Mouse (Mus musculus): ENCODE measurements around the gene Wdr45b. TPM values are rescaled to one million over a fixed set of nuclear protein-coding genes. Genes with fewer than 3 reads are reported as not detected.
"Not testable (repeated sequence)": the region's sequence is repeated elsewhere in the genome, so short reads cannot be mapped to it uniquely, and the experiment has no call there.

The Wdr45b gene
- total RNA-seq (2021) (10 to 100 TPM; 61.8 to 69.2 TPM), polyA plus RNA-seq (2012; rRNA removed) (35.3 and 41.0 TPM in 2 replicates)
- long read RNA-seq, transcript Wdr45b-201 (10 exons, 2,321 nt): major isoform, 76 of 84 reads
- long read RNA-seq, partial matches to known transcripts: 0 of 84 reads
- long read RNA-seq, other reads (novel, unspliced or antisense): 8 of 84 reads

DNA sequence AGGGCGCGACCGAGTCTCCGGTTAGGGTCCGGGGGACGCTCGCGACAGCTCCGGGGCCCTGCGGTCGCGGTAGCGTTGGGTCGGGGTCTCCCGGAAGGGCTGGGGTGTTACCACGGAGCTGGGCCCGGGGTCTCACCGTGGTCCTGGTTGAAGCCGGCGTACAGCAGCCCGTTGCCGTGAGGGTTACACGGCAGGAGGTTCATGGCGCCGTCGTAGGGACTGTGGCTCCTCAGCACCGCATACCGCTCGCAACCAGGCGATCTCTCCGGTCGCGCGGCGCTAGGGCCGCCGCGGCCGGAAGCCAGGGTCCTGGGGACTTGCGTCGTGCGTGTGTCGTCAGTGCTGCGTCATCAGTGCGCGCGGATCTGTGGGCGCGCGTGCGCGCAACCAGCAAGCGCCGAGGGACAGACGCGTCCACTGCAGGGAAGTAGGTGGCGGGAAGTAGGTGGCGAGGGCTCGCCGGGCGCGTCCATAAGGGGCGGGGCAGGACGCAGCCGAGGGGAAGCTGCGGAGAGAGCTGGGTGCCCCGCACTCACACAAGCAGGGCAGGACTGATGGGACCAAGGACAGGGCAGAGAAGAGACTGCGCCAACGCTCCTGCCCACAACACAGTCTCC, at the start of gene Wdr45b:
TSS of gene Wdr45b (minus strand) at position 355 of the 617 bp plus-strand sequence.
- DNase-seq: peak; percentile 98

DNA sequence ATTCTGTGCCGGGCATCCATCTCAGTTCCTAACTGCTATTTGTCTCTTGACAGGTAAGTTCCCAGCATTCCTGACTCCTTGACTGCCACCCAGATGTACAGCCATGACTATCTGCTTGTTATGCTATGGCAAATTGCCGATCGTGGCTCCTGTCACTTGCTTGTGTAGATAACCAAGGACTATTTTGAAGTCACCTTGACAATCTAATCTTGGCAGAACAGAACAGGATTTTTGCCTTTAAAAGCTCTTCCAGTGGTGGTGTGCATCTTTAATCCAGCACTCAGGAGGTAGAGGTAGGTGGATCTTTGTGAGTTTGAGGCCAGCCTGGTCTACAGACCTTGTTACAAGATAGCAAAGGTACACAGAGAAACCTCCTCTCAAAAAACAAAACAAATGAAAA, 38.2 kb upstream of the Wdr45b start:
- DNase-seq: no peak

DNA sequence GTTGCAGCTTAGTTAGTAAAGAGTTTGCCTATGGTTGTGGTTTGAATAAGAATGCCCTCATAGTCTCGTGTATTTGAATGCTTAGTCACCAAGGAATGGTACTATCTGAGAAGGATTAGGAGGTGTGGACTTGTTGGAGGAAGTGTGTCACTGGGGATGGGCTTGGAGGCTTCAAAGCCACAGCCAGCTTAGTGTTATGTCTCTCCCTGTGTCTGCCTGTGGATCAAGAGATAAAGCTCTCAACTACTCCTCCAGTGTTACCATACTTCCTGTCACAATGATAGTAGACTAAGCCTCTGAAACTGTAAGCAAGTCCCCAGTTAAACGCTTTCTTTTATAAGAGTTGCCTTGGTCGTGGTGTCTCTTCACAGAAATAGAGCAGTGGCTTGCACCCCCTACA, 36.5 kb upstream of the Wdr45b start:
- no peak for DNase-seq

DNA sequence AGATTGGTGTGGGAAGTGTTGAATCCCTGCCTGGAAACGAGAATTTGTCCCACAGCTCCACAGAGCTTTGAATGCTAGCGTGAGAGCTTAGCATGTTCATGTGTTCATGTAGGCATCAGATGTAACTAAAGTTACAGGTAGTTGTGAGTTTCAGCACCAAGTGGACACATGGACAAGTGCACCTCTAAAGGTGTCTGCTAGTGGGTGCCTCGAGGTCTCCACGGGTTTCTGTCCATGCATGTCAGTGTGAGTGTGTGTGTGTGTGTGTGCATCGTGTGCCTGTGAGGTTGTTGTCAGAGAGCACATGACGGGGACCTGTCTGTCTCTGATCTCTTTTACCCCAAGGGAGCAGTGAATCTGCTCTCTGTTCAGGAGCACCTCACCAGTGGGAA, 34.3 kb upstream of the Wdr45b start:
- DNase-seq: no peak

DNA sequence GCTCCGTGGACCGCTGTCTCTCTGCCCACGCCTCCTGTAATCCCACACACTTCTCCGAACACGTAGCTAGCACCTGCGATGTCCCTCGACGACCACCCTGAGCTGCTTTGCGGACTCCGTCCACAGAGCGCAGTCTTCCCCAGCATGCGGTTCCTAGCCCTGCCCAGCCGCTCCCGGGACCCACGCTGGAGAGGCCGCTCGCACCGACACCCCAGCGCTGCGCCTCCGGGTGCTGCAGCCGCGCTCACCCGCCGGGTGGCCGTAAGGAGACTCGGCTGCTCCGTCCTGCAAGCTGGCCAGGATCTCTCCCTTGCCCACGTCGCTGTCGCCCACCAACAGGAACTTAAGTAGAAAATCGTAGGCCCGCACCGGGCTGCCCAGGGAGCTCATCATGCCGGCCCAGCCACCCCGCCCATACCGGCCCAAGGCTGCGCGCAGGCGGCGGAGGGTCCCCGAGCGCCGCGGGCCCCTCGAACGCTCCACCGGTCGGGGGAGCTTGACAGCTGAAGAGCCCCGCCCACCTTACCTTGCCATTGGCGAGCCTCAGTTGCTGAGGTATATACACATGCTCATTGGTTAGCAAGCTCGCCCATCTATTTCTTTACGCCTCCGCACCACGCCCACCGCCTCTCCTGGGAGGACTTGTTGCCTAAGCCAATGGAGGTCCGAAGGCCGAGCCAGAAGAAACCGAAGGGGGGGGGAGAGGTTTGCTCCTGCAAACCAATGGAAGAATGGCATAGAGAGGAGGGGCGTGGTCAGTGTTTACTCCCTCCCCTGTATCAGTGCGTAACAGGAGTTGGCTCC, 33.7 kb upstream of the Wdr45b start, which contains the start of gene Rab40b:
TSS of gene Rab40b (minus strand) at position 502 of the 804 bp plus-strand sequence.
- DNase-seq: peak; percentile 96

DNA sequence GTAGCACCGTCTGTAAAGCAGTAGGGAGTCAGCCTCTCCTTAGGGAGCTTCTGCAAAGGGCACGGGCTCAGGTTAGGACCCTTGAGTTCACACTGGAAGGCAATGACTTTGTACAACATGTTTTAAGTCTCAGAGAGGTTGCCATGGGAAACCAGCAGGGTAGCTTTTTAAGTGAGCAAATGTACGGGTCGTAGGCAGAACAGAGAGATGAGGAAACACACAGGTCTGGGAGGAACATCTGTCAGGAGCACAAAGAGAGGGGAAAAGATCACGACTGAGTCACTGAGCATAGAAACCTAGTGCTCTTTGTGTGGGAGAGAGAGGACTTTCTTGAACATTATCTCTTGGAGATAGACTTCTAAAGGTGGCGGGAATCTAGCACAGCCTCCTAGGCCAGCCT, 26.0 kb upstream of the Wdr45b start:
- no peak for DNase-seq

DNA sequence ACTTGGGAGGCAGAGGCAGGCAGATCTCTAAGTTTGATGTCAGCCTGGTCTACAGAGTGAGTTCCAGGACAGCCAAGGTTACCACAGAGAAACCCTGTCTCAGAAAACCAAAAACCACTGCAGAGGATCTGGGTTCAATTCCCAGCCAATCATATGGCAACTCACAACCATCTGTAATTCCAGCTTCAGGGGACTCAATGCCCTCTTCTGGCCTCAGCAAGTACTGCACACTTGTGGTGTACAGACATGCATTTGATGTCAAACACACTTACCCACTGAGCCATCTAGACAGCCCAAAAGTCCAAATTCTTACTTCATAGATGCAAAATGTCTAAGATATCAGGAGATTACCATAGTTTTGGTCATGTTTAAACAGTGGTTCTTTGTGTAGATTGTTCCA, 24.4 kb upstream of the Wdr45b start:
- DNase-seq: no peak

DNA sequence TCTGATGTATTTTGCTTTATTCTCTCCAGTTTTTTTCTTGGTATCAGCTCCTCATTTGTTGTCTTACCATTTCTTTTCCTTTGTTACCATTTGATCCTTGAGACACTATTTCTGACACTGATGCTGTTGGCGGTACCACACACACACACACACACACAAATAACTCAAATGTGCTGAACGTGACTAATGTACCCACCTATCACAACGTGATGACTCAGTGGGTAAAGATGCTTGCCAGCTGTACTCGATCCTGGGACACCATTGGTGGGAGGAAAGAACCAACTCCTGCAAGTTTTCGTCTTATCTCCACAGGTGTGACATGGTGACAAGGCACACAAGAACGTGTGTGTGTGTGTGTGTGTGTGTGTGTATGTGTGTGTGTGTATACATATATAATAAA, 19.1 kb upstream of the Wdr45b start:
- DNase-seq: no peak

DNA sequence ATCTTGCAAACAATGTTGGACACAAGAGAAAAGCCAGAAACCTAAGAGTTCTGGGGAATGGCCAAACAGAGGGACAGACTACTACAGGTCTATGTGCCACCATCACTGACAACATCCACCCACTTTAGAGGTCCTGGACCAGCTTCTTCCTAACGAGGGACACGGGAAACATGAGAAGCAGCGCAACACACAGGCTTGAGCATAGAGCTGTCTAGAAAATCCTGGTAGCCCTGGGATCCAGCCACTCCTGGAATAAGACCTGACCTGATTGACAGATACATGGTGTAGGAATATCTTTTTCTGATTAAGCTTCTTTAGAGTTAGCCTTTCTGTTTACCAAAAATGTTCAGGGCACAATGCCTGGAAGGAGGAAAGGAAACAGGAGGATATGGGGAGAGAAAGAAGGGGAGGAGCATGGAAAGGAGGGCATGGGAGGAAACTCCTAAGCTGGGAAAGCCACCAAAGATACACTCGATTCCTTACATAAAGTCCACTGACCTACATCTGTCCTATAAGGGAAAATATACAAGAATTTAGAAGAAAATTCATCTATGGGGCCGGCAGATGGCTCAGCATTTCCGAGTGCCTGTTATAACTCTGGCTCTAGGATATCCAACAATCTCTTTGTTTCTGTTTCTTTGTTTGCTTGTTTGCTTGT, 16.2 kb upstream of the Wdr45b start:
- DNase-seq: no peak

DNA sequence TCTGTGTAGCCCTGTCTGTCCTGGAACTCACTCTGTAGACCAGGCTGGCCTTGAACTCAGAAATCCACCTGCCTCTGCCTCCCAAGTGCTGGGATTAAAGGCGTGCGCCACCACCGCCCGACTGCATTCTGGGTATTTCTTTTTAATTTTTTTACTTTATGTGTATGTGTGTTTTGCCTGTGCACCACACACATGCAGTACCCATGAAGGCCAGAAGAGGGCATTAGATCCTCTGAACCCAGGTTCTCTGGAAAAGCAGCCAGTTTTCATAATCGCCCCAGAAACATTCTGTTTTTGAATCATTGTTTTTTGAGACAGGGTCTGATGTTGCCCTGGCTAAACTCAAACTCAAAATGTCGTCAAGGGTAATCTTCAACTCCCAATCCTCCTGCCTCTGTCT, 15.4 kb upstream of the Wdr45b start:
- peak; percentile 21 for DNase-seq

DNA sequence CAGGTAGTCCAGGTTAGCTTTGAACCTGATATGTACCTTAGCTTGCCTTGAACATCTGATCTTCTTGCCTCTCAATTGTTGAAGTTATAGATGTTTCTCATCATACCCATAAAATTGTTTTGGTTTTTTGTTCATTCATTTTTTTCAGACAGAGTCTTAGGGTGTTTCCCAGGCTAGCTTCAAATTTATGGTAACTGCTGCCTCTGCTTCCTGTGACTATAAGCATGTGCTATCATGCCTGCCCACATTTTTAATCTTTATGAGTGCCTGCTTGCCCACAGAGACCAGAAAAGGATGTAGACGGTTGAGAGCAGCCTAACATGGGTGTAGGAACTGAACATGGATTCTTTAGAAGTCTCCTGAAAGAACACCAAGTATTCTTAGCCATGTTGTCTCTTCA, 14.5 kb upstream of the Wdr45b start:
- no peak for DNase-seq

DNA sequence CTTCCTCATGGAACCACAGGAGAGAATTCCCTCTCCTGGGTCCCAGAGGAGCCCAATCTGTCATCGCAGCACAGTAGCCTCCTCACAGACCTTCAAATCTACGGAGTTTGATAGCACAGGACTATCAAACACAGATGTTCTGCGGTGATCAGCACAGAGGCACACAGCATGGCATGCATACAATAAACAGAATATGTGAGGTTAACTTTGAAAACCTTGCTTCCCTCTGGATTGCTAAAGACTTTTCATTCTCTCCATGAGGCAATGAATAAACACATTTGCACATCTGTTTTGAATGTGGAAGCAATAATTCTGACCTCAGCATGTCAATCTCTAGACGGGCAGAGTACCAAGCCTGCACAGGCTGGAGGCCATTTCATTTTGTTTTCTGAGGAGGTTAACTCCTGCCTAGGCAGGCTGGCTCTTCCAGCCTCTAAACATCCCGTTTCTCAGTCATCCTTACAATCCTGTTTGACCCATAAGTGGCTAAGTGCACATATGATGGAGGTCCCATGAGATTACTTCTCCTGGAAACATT, 13.0 kb upstream of the Wdr45b start:
- no peak for DNase-seq

DNA sequence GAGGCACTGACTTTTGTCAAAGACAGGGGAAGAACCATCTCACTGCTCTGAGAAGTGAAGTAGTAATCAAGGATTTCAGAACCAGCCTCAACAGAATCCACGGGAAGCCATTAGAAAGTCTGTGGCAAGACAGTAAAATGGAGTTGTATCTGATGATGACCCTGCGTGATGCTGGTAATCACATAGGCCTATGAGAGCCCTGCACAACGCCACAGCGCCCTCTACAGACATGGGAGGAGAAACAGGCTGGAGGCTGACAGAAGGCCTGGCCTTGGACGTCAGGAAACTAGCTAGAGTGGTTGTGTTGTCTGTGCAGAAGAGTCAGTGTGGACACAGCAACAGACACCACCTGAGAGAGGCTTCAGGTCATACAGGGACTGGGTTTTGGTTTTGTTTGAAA, 8.0 kb upstream of the Wdr45b start:
- DNase-seq: peak; percentile 65

DNA sequence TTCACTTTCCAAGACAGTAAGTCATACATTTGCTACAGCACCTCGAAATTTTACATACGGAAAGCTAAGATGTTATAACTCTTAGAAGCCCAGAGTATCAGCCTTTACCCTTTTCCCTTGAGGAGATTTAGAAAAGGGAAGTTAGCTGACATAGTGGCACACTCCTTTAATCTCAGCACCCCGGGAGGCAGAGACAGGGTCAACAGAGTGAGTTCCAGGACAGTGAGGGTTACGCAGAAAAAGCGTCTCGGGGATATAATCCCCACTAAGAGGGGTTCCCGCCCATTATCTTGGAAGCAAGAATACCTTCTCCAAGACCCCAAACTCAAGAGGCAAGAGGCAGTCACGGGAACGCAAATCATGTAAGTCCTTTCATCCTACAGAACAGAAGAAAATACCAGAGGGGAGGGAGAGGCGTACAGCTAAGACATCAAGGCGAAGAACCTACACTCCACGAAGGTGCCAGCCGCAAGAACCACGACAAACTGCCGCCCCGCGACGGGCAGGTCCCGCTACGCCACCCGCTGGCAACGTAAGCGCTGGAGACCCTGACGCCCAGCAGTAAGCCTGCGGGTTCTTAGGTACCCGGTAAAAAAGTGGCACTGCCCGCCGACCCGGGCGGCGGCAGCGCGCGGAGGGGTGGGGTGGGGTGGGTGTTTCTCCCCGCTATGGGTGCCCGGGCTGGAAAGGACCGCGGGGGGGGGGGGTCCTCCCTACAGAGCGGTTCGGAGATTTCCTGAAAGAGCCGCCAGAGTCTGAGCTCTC, 737 bp downstream of the Wdr45b start:
- peak; percentile 35 for DNase-seq

DNA sequence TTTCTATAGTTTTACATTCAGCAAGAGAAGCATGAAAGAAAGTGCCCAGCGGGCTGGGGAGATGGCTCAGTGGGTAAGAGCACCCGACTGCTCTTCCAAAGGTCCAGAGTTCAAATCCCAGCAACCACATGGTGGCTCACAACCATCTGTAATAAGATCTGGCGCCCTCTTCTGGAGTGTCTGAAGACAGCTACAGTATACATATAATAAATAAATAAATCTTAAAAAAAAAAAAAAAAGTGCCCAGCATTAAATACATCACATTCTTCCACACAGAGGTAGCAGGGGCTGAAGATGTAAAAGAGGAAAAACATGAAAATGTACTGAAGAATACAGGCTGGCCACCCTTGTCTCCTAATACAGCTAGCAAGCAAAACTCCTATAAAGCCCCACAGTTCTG, 5.5 kb downstream of the Wdr45b start:
- DNase-seq: not testable (repeated sequence)

DNA sequence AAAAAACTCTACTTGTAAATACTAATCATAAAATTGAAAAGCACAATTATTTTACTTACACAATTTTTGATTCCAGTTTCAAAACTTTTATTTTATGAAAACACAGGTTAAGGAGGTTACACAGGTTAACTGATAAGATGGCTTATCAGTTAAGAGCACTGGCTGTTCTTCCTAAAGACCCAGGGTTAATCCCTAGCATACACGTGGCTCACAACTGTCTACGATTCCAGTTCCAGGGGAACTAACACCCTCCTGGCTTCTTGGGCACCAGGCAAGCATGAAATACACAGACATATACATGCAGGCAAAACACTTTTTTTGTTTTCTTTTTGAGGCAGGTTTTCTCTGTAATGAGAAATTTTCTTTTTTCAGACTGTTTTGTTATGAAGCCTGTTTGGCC, 6.1 kb downstream of the Wdr45b start:
- no peak for DNase-seq

DNA sequence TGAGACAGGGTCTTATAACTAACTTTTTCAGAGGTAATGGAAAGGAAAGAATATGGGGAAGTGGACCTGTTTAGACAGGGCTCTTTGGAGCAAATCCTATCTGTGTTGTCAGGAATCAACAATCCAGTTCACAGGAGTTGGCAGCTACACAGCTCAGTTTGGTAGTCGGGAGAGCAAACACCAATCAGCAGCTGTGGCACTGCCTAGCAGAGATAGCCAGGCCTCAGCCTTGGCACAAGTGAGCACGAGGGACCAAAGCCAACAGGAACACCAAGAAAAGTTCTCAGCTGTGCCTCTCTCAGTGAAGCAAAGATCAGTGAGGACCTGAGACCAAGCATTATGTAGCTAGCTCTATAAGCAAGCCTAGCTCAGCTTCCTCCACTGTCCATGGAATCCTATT, 7.2 kb downstream of the Wdr45b start:
- peak; percentile 61 for DNase-seq

DNA sequence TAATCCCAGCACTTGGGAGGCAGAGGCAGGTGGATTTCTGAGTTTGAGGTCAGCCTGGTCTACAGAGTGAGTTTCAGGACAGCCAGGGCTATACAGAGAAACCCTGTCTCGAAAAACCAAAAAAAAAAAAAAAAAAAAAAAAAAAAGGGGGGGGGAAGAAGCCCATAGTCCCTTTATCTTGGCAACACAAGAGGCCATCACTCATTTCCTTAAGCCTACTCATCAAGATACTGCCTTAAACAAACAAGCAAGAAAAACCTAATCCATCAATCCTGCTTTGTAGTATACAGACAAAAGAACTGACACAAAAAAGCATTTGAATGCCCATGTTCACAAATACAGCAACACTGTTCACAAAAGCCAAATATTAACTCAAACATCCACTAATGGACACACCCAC, 11.8 kb downstream of the Wdr45b start:
- DNase-seq: not testable (repeated sequence)

DNA sequence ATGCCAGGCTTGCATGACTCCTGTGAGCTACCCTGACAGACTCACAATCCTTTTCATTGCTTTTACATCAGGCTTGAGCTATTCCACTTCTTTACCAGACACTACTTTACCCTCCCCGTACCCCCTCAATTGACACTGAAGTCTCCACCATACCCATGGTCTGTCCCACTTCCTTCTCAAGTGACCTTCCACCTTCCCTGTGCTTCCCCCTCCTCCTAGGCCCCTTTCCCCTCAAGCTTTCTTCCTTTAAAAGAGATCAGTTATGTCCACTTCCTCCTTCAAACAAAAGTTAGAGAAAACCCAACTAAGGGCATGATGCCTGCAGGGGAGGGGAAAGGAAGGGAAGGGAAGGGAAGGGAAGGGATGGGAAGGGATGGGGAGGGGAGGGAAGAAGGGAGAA, 14.0 kb downstream of the Wdr45b start:
- DNase-seq: no peak

DNA sequence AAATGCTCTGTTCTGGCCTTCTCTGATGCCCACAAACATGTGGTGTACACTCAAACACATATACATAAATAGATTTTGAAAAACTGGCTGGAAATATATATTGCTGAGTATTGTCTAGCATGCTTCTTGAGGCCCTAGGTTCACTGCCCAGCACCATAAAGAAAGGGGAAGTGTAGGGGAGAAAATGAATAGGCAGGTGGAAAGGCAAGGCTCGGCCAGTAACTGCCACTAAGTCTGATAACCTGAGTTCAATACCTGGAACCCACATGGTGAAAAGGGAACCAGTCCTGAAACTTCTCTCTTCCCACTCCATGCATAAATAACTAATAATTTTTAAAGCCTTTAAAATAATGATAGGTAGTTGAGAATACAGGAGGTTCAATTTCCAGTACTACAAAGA, 14.6 kb downstream of the Wdr45b start:
- DNase-seq: no peak

DNA sequence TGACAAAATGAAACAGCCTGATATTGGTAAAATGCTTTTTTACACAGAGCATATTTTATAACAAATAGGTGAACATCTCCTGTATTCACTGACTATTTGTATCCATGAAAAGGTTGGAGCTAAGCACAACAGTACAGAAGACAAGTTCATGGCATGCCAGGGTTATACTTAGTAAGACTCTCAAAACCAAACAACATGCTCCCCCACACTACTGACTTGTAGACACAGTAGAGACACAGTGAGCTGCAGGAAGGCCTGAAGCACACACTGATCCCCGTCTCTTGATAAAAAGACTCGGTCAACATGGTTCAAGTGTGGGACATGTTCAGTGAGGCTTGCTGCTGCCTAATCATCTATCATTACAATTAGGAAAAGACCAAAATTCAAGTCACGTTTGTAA, 22.6 kb downstream of the Wdr45b start:
- no peak for DNase-seq

DNA sequence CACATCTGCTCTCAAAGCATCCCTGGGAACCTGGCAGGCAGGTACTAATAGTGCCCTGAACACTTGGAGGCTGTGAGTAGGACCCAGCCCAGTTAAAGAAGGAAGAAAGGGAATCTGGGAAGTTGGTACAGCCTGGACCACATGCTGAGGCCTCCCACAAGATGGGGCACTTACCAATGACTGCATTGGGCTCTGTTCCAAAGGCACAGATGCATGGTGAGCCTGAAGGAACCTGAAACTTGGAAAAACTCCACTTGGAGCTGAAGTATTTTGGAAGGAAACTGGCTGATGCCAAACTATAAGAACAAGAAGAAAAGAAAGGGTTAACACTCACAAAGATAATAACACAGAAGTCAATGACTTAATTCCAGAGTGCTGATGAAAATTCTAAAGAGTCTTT, 25.6 kb downstream of the Wdr45b start:
- DNase-seq: no peak

All from adrenal gland, adult 2 months (tissue).